Mouse (Mus musculus): Measurements from ENCODE around the gene Ccdc50.

- TF ChIP-seq POLR2A (IDR thresholded peaks at IDR 0.05; ENCODE audit: control insufficient read depth, low read depth, low read length) (no peak), CTCF (IDR thresholded peaks at IDR 0.05; ENCODE audit: control insufficient read depth, insufficient read depth, insufficient replicate concordance, low read depth, low read length) (no peak)
Measured at GRCm38 (mm10) chr16:27449360-27449759, 60.7 kb downstream of the Ccdc50 start.

All from testis, adult 2 months (tissue).